Mouse (Mus musculus): ENCODE results near the gene Sardh.
A peak's percentile ranks its signal among the peaks of the same experiment; 100 is the strongest.

Gene Sardh

DNA sequence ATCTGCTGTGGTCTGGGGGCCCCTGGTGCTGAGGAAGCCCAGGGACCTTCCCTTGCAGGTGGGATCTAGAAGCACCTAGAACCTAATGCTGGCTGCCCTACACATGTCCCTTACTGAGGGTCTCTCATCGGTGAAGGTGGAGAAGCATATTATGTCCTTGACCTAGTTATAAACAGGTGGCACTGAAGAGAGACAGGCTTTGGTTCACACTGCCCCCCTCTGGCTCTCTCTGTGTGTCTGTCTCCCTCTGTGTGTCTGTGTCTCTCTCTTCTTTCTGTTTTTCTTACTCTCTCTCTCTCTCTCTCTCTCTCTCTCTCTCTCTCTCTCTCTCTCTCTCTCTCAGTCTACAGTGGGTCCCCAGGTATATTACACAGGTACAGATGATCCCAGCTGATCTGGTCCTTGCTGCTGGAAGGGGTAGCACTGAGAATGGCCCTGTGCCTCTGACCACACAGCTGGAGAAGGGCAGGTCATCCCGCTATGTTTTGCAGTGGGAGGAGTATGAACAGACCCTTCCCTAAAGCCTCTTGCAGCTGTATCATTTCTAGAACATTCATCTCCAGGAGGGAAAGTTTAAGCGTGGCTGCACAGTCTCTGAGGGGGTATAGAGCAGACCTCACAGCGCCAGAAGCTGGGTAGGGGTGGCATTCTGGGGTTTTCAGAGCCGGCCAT lies 19.2 kb downstream of the Sardh start:
- no peak for DNase-seq (ENCODE audit: low read depth in 2 of 2, low spot score in 2 of 2)

DNA sequence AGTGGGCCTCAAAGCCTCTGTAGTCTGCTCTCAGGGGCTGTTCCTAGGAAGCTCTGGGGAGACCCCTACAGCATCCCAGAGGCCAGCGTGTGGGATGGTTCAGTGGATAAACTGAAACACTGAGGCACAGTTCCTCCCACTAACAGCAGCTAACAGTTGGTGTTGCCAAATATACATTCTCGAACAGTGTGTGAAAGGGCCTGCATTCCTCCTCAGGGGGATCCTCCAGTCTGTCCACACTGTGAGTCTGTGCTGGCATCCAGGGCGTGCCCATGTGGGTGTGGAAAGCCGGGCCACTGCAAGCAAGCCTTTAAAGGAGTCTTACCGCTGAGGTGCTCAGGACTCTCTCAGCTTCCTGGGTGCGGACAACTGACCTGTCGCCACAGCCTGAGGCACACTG lies 21.6 kb downstream of the Sardh start:
- DNase-seq (ENCODE audit: low read depth in 2 of 2, low spot score in 2 of 2) = no peak

DNA sequence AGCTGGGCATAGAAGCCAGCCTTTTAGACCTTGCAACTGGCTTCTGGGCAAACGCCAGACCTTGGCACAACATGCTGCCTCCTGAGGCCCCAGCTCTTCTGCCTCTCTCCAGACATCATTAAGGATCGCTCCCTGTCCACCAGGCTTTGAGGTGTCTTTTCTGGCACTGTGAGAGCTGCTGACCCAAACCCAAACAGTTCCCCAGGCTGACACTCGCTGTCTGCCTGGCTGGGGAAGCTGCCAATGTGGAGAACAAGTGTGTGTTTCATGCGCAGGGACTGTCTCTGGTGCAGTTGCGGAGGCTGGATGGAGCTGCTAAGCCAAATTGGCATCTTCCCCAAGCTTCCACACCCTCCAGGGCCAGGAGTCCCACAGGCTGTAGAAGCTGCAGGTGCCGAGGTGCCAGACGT lies 25.1 kb downstream of the Sardh start:
- DNase-seq (ENCODE audit: low read depth in 2 of 2, low spot score in 2 of 2) = no peak

DNA sequence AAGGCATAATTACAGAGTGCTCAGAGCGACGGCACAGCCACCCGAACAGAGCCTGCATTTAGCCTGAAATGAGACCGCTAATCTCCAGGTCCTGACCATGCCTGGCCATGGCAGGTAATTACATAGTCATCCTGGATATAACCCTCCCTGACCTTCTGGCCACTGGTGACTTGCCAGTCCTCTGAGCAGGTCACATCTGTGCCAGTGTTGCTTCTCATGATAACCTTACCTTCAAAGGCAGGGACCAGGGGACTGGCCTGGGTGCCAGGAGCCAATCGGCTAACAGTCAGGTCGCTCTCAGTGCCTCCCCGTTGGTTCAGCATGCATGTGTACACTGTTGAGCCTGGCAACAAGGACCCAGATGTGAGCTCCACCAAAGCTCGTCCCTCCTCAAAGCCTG lies 29.6 kb downstream of the Sardh start:
- no peak for DNase-seq (ENCODE audit: low read depth in 2 of 2, low spot score in 2 of 2)

- no peak for DNase-seq (ENCODE audit: low read depth in 2 of 2, low spot score in 2 of 2)
These were observed 30.0 kb downstream of the Sardh start for GRCm38 (mm10) chr2:27218121-27218544.

GRCm38 (mm10) chr2:27215537-27215936 lies 32.6 kb downstream of the Sardh start:
- DNase-seq (ENCODE audit: low read depth in 2 of 2, low spot score in 2 of 2) = no peak

- DNase-seq (ENCODE audit: low read depth in 2 of 2, low spot score in 2 of 2) = no peak
These were observed 35.9 kb downstream of the Sardh start for GRCm38 (mm10) chr2:27211966-27212893.

DNA sequence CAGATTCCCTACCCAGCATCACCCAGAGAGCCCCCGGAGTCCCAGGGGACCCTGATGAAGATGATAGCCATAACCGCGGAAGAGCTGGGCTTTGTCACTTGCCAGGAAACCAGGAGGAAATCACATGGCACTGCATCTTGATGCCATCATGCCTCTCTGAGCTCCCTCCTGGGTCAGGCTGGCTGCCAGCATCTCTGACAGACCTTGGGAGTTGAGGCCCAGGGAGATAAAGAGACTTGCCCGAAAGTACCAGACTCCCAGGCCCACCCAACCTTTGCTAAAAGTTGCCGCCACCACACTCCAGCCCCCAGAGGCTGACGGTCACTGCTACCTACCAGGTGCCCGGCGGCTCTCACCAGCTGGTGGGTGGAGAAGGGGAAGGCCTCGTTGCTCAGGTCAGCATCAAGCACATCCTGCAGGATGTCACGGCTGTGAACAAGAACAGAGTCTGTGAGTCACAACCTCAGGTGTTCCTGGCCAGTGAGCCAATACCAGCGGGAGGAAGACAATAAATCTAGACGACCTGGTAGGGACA lies 37.4 kb downstream of the Sardh start:
- DNase-seq (ENCODE audit: low read depth in 2 of 2, low spot score in 2 of 2) = no peak

DNA sequence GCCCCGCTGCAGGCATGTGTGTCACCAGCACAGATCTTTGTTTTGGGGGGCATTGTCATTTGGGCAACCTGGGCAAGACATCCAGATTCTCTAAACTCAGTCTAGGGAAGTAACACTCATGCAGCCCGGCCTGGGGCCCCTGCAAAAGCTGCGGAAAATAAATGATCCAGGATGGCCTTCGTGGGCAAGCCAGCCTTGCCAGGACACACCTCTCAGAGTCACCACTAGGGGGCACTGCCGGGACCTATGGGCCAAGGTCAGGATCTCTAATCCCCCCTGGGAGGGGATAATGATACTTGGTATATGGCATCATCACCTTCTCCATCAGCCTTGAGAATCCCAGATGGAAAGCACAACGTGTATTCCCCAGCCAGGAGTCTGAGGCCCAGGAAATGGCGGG lies 37.9 kb downstream of the Sardh start:
- DNase-seq (ENCODE audit: low read depth in 2 of 2, low spot score in 2 of 2) = peak; percentile 49 to 53

DNA sequence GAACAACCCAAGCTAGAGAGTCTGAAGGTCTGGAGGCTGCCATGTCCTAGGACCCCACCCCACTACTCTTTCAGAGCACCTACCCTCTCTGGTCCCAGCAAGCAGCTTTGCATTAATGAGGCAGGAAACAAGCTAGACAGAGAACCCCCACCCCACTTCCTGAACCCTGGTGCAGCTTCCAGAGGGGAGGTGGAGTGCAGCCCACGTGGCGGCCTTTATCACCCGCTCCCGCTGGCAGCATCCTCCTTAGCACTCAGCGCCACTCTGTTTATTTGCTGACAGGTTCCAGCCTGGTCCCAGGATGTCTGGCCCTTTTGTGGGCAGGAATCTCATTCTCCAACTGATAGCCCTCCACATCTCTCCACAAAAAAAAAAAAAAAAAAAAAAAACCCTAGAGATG lies 38.3 kb downstream of the Sardh start:
- peak in 1 of 2 experiments; percentile 42 for DNase-seq (ENCODE audit: low read depth in 2 of 2, low spot score in 2 of 2)

DNA sequence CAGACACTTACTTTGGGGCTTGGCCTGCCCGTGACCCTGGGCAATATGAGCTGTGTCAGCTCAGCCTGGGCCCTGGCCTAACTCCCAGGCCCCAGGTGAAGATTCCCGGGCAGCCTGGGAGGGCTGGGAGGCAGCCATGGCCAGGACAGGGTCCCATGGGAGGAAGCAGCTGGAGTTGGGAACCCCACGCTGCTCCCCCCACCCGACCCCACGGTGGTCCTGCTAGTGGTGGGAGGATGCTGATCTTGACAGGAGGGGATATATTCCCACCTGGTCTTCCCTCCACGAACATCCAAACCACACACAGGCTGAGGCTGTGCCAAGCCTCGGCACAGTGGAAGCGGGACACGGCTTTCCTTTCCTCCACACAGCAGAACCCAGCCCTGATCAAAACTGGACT lies 38.8 kb downstream of the Sardh start:
- no peak for DNase-seq (ENCODE audit: low read depth in 2 of 2, low spot score in 2 of 2)

DNA sequence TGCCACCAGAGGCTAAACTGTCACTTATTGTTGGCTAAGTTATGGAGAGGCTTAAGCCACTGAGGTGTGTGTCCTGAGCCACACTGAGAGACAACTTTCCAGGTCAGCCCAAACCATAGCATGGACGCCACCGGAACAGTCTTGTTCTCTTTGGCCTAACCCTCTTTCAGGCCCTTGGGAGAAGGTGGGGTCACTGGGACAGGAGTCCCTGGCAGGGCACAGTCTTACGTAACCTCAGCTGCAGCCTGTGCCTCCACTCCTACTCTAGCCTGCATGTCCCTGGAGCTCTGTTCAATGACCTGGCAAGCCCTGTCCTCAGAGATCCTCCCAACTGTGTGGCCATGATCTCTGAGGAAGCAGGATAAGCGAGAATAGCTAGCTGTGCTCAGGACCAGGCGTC lies 41.0 kb downstream of the Sardh start:
- DNase-seq (ENCODE audit: low read depth in 2 of 2, low spot score in 2 of 2) = no peak

GRCm38 (mm10) chr2:27206128-27206797 lies 41.9 kb downstream of the Sardh start:
- no peak for DNase-seq (ENCODE audit: low read depth in 2 of 2, low spot score in 2 of 2)

DNA sequence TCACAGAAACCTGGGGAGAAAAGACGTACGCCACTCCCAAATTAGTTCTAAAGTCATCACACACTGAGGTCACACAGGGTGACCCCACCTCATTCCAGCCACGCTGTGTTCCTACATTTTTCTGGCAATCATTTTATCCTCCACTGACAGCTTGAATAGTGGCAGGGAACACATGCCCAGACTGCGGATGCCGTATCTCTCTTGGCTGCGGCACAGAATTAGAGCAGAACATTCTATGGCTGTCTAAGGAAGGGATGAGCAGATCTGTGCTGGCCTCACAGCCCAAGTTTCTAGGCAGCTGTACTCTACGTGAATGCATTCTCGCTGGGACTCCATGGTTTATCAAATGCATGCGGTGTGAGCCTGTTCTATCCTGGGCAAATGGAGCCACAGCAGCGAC lies 42.5 kb downstream of the Sardh start:
- no peak for DNase-seq (ENCODE audit: low read depth in 2 of 2, low spot score in 2 of 2)

- no peak for DNase-seq (ENCODE audit: low read depth in 2 of 2, low spot score in 2 of 2)
These were observed 47.6 kb downstream of the Sardh start for GRCm38 (mm10) chr2:27200586-27200985.

DNA sequence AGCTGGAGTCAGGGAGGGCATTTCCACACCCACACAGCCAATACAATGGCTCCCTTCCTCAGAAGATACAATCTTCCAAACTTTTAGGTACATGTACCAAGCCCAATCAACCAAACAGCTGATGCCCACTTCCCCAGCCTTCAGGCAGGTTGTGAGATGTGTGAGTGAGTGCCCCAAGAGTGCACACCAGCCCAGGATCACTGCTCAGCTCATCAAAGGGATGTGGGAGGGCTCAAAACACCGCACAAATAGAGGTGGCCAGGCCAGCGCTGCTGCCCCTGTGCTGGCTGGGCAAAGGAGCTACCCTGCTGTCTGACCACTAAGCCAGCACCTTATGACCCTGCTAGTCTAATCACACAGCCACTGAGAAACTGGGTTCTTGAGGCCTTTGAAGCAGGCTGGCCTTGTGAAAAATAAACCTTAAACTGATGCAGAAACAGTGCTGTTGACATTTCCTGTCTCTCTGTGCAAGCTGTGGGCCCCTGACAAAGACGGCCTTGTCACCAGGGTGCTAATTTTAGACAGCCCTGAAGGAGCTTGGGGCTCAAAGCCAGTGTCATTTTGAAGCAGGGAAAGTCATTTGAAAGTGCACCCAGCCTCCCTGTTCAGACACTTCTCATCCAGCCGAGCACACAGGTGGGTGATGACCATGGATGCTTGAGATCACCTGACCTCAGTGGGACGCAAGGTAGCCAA lies 49.4 kb downstream of the Sardh start:
- DNase-seq (ENCODE audit: low read depth in 2 of 2, low spot score in 2 of 2) = peak in 1 of 2 experiments; percentile 23

DNA sequence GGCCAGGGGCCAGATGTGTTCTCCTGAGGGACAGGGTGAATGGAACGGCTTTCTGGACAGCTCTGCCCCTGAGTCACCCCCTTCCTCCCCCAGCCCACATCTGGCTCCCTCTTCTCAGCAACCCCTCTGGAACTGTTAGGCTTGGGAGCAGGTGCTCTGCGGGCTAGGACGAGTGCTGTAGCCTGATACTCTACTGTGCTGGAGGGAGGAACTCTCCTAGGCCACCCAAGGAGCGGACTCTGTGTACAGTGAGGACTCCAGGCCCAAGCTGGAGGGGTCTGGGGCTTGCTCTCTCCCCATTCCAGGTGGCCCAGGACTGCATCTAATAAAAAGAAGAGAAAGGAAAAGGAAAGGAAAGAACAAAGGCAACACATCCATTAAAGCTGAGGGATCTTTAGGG lies 58.1 kb downstream of the Sardh start:
- no peak for DNase-seq (ENCODE audit: low read depth in 2 of 2, low spot score in 2 of 2)

GRCm38 (mm10) chr2:27187531-27187930 lies 60.6 kb downstream of the Sardh start:
- DNase-seq (ENCODE audit: low read depth in 2 of 2, low spot score in 2 of 2) = peak; percentile 12 to 24

DNA sequence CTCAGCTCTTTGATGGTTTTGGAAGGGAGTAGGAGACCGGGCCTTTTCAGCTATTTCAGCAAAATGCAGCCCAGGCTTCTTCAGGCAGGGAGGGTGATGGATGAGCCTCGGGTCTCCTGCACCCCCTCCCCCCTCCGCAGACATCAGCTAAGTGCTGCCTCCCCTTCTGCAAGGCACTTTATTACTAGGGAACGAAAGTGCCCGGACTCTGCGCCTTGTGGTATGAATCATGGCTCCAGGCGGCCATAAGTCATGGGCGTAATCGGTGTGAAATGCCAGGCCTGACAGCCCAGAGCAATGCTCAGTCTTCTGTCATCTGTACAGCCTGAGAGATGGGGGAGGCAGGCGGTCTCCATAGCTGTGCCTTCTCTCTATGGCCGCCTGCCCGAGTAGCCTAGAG lies 64.4 kb downstream of the Sardh start:
- DNase-seq (ENCODE audit: low read depth in 2 of 2, low spot score in 2 of 2) = no peak

DNA sequence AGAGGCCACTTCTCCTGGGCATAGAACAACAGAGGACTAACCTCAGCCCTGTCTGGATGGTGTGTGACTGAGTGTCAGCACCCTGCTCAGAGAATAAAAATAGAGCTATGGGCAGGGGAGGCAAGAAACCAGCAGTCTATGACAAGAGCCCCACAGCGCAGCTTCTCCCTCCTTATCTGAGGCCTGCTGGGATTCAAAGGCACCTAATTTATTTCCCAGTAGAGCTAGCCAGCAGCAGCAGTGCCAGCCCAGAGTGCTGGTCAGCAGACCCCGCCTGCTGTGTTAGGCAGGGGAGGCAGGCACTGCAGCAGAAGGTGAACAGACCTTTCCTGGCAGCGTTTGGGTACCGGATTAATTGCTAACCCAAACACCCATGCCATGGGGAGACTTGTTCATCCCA lies 66.2 kb downstream of the Sardh start:
- no peak for DNase-seq (ENCODE audit: low read depth in 2 of 2, low spot score in 2 of 2)

GRCm38 (mm10) chr2:27179101-27179500 lies 69.0 kb downstream of the Sardh start:
- no peak for DNase-seq (ENCODE audit: low read depth in 2 of 2, low spot score in 2 of 2)

Measured in CD8-positive naive resting alpha-beta T cell, adult 2 months (primary cell).